Mouse (Mus musculus): ENCODE measurements at regions not wholly inside any gene's neighbourhood (a gene's known extent, or its start where the extent isn't known, plus 50 kb on each side); places are given as distances from the start of the nearest gene placed in this dataset.

DNA sequence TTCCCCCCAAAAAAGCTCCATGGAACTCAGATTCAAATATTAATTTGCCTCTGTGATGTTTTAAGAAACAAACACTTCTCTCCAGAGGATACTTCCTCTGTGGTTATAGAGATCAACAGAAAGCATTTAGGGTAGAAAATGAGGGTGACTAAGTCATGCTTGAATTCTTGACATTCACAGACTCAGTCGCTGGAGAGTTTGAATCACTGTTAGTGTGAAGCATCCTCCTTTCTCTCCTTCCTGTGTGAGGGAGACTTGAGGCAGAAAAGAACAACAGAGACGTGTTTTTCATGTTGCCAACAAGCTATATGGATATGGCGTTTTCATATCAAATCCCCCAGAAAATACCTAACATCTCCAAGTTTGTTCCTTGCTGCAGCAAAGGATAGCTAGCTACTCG, 366.1 kb upstream of the Gm26657 start:
- ATAC-seq (replicated peaks in 1 of 2; ENCODE audit: insufficient read depth in 1 of 2, low FRiP score in 2 of 2, low TSS enrichment in 1 of 2, low read depth in 1 of 2, poor library complexity in 2 of 2, severe bottlenecking in 2 of 2): no peak

DNA sequence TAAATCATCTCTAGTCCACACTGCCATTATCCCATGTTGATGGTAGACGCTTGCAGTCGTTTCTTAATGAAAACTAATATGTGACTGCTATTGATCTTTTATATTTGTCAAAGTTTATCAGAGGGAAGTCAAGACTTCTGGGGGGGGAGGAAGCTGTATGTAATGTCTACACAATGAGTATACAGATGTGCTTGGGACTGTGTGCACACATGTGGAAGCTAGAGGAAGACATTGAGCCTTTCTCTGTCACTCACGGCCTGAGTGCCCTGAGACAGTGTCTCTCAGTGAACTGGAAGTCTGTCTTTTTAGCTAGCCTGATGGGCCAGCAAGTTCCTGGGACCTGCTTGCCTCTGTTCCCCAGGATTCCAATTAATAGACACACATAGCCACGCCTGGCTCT, 366.7 kb upstream of the Gm26657 start:
- no peak for ATAC-seq (replicated peaks in 1 of 2; ENCODE audit: insufficient read depth in 1 of 2, low FRiP score in 2 of 2, low TSS enrichment in 1 of 2, low read depth in 1 of 2, poor library complexity in 2 of 2, severe bottlenecking in 2 of 2)

DNA sequence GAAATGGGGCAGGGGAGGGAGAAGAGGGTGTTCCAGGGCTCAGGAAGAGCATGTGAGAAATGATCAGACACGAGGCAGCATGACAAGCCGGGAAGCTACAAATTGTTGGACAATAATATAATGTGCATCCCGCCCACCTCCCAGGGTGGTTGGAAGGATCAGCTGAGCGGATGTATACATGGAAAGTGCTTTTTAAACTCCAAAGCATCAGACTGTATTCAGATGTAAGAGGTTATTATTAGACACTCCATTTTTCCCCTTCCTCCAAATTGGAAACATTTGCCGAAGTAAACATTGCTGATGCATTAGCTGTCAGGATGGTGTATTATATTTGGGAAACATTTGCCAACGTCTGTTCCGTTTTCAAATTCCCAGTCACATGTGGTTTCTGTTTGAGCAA, 367.2 kb upstream of the Gm26657 start:
- ATAC-seq (replicated peaks in 1 of 2; ENCODE audit: insufficient read depth in 1 of 2, low FRiP score in 2 of 2, low TSS enrichment in 1 of 2, low read depth in 1 of 2, poor library complexity in 2 of 2, severe bottlenecking in 2 of 2): no peak

DNA sequence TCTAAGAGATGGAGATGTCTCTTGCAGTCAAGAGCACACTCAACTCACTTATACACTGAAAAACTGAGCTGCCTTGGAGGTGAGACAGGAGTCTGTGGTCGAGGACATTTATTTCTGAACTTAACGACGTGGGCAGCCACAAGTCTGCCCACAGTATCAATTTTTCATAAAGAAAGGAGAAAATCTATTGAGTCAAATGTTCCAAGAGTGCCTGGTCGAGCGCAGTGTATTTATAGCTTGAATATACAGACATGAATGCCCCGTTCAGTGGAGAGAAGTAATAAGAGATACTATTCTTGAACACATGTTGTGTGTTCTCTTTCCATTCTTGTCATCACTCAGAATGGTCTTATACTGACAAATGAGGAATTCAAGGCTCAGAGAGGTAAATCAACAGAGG, 375.3 kb upstream of the Gm26657 start:
- no peak for ATAC-seq (replicated peaks in 1 of 2; ENCODE audit: insufficient read depth in 1 of 2, low FRiP score in 2 of 2, low TSS enrichment in 1 of 2, low read depth in 1 of 2, poor library complexity in 2 of 2, severe bottlenecking in 2 of 2)

DNA sequence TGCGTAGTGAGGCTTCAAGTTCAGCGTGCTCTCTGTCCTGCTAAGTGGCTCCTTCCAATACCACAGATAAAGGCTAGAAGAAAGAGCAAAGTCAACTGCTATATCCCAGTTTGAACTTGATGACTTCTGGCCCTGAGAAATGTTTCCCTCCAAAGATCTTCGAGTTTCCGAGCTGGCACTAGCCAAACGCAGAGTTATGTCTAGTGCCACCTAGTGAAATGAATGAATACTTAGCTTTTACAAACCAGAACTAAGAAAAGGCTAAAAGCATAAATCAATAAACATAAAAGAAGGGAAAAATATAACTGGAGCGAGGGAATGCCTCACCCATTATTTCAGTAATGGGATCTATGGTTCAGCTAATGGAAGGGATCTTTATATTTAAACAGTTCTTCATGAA, 377.7 kb upstream of the Gm26657 start:
- no peak for ATAC-seq (replicated peaks in 1 of 2; ENCODE audit: insufficient read depth in 1 of 2, low FRiP score in 2 of 2, low TSS enrichment in 1 of 2, low read depth in 1 of 2, poor library complexity in 2 of 2, severe bottlenecking in 2 of 2)

DNA sequence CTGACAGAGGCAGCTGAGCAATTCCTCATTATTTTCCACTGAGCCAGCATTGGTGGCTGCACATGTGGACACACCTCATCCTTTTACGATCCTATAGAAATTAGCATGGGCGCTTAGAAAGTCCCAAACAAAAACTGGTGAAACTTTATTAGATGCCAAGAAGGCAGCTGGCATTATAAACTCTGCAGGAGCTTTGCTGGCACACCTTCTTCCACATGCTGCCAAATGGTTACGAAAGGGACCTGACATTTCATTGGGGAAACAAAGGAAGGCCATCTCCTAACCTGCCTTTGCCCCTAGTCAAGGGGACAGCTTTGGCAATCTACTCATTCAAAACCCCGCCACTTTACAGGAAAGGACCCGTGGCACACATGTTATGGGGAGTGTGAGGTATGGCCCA, 390.7 kb upstream of the Gm26657 start:
- ATAC-seq (replicated peaks in 1 of 2; ENCODE audit: insufficient read depth in 1 of 2, low FRiP score in 2 of 2, low TSS enrichment in 1 of 2, low read depth in 1 of 2, poor library complexity in 2 of 2, severe bottlenecking in 2 of 2): no peak

DNA sequence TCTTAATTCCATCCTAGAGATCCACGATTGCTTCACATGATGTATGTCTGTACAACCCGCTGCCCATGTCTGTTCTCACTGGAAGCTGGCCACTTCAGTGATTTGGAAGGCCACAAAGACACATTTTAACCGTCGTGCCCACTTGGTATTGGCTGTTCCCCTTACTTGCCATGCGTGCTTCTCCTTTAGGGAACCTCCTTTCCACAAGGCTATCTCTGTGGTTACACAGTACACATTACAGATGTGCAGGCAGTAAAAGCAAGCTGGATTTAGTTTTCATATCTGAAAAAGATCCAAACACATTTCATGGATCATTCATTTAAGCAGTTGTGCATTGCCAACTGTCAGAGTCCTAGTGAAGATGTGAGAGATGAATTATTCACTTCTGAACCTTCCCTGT, 414.7 kb upstream of the Gm26657 start:
- ATAC-seq (replicated peaks in 1 of 2; ENCODE audit: insufficient read depth in 1 of 2, low FRiP score in 2 of 2, low TSS enrichment in 1 of 2, low read depth in 1 of 2, poor library complexity in 2 of 2, severe bottlenecking in 2 of 2): no peak

DNA sequence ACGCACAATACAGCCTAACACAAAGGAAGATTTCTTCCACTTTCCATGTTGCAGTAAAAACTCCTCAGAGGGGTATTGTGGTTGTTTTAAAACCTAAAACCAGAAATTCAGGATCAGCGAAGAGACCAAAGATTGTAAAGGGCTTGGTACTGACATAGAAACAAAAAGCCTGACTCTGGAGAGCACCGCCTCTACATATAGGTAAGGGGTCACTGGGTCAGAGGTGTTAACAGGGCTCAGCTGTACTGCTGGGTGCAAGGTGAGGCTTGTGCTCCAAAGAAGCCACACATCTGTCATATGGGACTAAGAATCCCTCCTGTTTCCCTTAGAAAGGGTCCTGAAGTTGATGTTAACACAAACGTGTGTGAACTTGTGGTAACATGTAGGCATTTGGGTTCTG, 420.7 kb upstream of the Gm26657 start:
- ATAC-seq (replicated peaks in 1 of 2; ENCODE audit: insufficient read depth in 1 of 2, low FRiP score in 2 of 2, low TSS enrichment in 1 of 2, low read depth in 1 of 2, poor library complexity in 2 of 2, severe bottlenecking in 2 of 2): no peak

DNA sequence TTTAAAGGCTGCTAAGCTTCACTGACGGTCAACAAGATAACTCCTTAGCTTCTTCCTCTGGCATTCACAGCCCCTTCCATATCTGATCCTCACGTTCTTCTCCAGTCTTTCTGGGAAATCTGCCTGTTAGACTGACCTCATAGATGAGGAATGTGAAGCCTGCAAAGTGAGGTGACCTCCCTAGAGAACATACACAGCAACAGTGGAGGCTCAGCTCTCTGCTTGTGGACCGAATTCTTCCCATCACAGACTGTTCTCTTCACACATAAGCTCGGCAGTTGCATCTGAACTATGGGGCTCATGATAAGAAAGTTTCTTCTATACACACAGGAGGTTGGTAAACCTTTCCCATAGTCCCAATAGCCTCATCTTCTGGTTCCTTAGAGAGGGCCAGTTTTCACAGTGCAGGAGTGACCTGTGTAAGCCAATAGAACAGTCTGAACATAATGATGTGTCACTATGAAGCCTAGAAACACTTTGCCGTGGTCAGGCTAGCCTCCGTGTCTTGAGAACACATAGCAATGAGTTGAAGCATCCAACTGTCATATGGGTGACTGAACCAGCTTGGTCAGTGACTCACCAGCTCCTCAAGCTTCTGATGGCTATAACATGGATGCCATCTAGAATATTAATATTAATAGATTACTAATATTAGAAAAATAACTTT, 434.1 kb upstream of the Gm26657 start:
- ATAC-seq (replicated peaks in 1 of 2; ENCODE audit: insufficient read depth in 1 of 2, low FRiP score in 2 of 2, low TSS enrichment in 1 of 2, low read depth in 1 of 2, poor library complexity in 2 of 2, severe bottlenecking in 2 of 2): no peak

DNA sequence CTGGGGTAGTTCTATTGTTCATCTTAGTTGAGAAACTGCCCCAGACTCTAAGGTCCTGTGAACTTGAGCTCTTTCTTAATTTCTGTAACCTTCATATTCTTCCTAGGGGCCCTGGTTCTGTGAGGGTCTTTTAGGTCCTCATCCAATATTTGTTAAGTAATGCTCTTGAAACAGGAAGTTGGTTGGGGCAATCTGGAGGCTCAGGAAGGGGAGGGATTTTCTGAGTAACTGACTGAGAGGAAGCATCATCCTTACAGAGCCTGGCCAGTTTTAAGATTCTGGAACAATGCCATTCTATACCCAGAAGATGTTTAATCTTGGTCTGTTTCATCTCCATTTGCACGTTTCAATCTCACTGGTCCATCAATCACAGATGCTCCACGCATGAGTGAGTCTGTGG, 435.6 kb upstream of the Gm26657 start:
- peak in 1 of 2 experiments; percentile 82; a peak in 3 of 4 replicates for ATAC-seq (replicated peaks in 1 of 2; ENCODE audit: insufficient read depth in 1 of 2, low FRiP score in 2 of 2, low TSS enrichment in 1 of 2, low read depth in 1 of 2, poor library complexity in 2 of 2, severe bottlenecking in 2 of 2)

DNA sequence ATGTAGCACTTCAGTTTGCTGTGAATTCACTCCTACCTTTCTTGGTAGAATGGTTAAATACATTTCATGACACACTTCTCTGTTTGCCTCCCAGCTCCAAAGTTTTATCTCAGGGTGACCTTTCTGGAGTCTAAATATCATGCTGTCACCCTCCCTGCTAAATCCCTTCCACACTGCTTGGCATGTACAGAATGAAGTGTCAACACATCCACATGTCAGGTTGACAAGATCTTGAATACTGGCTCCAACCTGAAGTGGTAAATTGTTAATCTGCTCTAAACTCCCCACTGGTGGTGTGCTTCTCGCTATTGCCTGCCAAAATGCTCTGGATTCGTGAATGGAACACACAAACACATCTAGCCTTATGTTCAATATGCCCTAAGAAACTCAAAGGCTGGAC, 451.9 kb upstream of the Gm26657 start:
- no peak for ATAC-seq (replicated peaks in 1 of 2; ENCODE audit: insufficient read depth in 1 of 2, low FRiP score in 2 of 2, low TSS enrichment in 1 of 2, low read depth in 1 of 2, poor library complexity in 2 of 2, severe bottlenecking in 2 of 2)

DNA sequence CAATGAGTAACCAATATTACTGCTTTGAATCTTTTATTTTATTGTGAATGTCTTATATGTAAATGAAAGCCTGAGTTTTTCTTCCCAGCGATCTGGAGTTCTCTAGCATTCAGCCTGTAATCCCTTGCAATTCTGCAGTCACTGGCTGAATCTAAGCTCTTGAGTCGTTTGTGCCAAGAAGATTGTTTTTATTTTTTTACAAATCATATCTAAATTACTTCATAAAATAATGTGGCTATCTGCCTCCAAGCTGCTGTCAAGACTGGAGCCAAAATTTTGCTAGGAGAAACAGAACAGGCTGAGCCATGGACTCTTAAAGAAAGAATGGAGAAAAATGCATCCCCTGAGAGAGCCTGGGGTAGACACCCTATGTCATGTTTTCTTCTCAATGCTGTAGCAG, 455.4 kb upstream of the Gm26657 start:
- ATAC-seq (replicated peaks in 1 of 2; ENCODE audit: insufficient read depth in 1 of 2, low FRiP score in 2 of 2, low TSS enrichment in 1 of 2, low read depth in 1 of 2, poor library complexity in 2 of 2, severe bottlenecking in 2 of 2): no peak

DNA sequence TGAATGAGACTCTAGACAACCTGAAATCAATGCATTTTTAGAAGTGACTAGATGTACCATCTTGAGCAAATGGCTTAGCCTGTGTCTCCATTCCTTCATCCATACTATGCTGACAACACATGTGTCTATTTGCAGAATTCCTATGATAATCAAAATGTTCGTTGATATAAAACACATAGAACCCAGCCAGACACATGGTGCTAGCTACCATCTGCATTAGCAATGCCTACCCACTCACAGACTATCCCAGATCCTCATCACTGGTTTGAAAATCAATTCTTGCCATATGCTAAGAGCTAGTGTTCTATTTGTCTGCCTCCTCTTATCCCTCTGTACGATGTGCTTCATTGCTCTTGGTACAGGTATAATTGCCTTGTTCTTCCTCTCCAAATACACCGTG, 464.0 kb upstream of the Gm26657 start:
- ATAC-seq (replicated peaks in 1 of 2; ENCODE audit: insufficient read depth in 1 of 2, low FRiP score in 2 of 2, low TSS enrichment in 1 of 2, low read depth in 1 of 2, poor library complexity in 2 of 2, severe bottlenecking in 2 of 2): no peak

DNA sequence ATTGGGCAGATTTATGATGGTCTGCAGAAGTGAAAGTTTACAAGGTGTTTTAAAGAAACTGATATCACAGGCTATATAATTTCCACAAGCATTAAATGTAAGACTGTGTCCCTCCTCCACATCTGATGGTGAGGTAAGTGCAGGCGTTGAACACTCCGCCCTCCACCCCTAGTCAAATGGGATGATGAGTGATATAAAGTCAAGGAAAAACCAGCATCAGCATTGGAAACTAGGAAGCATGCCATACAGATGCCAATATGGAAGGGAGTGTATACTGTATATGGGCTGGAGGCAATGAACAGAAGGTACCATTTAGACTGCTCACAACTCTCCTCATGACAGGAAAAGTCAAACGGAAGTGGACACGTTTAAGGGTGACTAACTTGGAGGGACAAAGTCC, 468.5 kb upstream of the Gm26657 start:
- no peak for ATAC-seq (replicated peaks in 1 of 2; ENCODE audit: insufficient read depth in 1 of 2, low FRiP score in 2 of 2, low TSS enrichment in 1 of 2, low read depth in 1 of 2, poor library complexity in 2 of 2, severe bottlenecking in 2 of 2)

DNA sequence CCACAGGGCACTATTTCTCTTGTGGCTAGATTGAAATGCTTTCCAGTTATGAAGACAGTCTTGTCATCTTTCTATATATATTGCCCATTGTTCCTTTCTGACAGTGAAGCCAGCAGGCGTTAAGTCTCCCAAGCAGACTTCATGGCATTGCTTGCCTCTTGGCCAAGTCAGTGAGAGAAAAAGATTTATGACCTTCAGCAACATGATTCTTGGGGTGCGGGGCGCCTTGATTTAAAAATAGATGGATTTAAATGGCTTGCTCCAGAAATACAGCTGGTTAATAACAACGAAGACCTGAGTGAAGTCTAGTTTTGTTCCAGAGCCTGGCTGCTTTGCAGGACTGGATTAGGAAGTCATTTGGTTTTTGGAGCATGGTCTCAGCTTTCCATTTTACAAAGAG, 475.2 kb upstream of the Gm26657 start:
- no peak for ATAC-seq (replicated peaks in 1 of 2; ENCODE audit: insufficient read depth in 1 of 2, low FRiP score in 2 of 2, low TSS enrichment in 1 of 2, low read depth in 1 of 2, poor library complexity in 2 of 2, severe bottlenecking in 2 of 2)

DNA sequence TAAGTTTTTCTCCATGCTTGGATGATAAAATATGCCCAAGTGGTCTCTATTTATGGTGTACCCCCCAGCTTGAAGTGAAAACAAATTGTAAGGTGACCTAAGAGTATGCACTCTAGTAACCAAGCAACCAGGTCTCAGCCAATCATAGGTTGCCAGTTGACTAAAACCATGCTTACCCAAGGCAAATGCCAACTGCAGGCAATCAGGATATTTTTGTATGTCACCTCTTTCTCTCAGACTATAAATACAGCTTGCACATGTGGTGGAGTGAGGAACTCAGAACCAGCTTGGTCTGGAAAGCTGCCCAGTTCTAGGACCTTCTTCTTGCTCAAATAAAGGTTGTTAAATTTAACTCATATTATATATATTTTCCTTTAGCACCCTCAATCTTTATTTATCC, 476.0 kb upstream of the Gm26657 start:
- ATAC-seq (replicated peaks in 1 of 2; ENCODE audit: insufficient read depth in 1 of 2, low FRiP score in 2 of 2, low TSS enrichment in 1 of 2, low read depth in 1 of 2, poor library complexity in 2 of 2, severe bottlenecking in 2 of 2): no peak

DNA sequence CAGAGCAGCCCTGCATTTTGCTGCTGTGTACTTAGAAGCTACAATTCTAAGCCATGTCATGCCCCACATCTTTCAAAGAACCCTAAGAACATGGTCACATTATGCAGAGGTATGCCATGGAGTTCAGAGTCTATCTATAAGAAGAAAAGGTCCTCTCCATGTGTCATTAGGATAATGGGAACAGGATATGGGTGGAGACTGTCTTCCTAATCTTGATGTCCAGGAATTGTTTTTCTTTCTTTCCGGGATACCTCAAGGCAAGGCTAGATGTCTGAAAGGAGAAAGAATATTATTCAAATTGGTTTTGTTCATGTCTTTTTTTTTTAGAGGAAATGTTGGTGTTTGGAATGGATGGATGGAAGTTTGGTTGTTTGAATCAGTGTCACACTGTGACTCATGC, 477.3 kb upstream of the Gm26657 start:
- ATAC-seq (replicated peaks in 1 of 2; ENCODE audit: insufficient read depth in 1 of 2, low FRiP score in 2 of 2, low TSS enrichment in 1 of 2, low read depth in 1 of 2, poor library complexity in 2 of 2, severe bottlenecking in 2 of 2): no peak

DNA sequence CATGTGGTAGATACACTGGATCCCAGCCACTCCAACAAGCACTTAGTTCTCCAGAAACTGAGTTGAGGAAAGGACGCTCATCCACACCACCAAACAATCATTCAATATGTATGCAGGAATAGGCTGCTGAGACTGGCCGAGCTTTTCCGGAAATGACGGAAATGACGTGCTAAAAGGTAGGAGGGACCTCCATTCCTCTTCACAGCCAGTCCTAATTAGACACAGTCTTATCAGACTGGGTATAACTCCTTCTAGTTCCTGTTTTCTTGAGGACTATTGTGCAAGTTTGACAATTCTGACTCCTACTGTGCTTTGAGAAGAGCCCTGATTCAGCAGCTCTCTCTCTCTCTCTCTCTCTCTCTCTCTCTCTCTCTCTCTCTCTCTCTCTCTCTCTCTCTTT, 477.9 kb upstream of the Gm26657 start:
- ATAC-seq (replicated peaks in 1 of 2; ENCODE audit: insufficient read depth in 1 of 2, low FRiP score in 2 of 2, low TSS enrichment in 1 of 2, low read depth in 1 of 2, poor library complexity in 2 of 2, severe bottlenecking in 2 of 2): peak; percentile 78 to 83

DNA sequence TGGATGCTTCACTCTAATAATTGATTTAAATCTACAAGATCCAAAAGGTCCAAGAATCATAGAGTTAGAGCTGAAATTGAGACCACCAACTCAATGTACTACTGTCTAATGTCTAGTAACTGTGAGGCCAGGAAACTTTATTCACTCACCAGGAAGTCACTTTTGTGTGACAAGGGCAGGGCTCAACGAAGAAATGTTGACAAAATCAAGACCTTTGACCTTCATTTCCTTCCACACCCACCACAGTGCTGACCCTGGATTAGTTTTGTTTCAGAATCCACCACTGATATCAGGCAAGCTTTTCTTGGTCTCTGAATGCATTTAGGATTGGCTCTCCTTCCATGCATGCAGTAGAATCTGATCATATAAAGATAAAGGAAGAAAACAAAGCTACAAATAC, 487.5 kb upstream of the Gm26657 start:
- ATAC-seq (replicated peaks in 1 of 2; ENCODE audit: insufficient read depth in 1 of 2, low FRiP score in 2 of 2, low TSS enrichment in 1 of 2, low read depth in 1 of 2, poor library complexity in 2 of 2, severe bottlenecking in 2 of 2): no peak

DNA sequence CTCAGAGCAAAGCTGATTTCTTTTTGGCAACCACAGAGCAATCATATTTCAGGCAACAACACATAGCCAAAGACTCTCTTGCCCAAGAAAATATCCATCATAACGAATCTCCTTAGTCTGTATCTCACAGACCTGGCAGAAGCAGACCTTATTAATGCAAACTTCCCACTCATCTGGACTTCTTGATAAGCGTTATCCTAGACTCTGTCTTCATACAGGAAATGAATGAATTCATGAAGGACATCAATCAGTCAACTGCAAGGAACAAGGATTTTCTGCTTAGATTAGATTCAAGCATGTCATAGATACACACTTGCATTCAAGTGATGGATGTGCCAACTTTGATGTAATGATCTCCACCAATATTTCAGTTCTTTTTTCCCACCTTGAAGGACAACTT, 488.1 kb upstream of the Gm26657 start:
- ATAC-seq (replicated peaks in 1 of 2; ENCODE audit: insufficient read depth in 1 of 2, low FRiP score in 2 of 2, low TSS enrichment in 1 of 2, low read depth in 1 of 2, poor library complexity in 2 of 2, severe bottlenecking in 2 of 2): no peak
